Mouse (Mus musculus): ENCODE measurements around the gene Taar7e.

DNA sequence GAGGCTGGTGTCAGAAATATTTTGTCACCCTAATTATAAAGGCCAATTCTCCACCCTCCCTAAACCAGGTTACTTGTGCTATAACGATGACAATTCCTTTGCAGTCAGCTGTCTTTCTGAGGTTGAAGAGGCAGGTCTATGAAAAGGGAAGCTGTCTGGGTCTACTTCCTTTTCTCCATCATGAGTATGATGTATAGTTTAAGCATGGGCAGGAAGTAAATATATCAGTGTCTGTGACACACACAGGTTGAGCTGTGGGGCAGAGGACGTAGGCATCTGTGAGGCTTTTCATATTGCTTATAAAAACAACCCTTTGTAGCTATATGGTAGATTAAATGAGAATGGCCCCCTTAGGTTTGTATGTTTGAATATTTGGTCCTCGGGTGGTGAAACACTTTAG lies 21.6 kb downstream of the Taar7e start:
- no peak for TF ChIP-seq CTCF (IDR thresholded peaks at IDR 0.05; ENCODE audit: low read depth, low read length)
- TF ChIP-seq POLR2A (IDR thresholded peaks at IDR 0.05; ENCODE audit: borderline replicate concordance, low read depth, low read length): no peak
